Mouse (Mus musculus): Measurements from ENCODE around the gene Vmn2r107. TPM values are rescaled to one million over a fixed set of nuclear protein-coding genes. Genes with fewer than 3 reads are reported as not detected.

The Vmn2r107 gene
- not detected in 2 replicates for polyA plus RNA-seq (2015; fragmentation: Nextera tagmentation; extraction: Ambion mirVana)

- DNase-seq (ENCODE audit: low spot score) (no peak), ATAC-seq (replicated peaks; ENCODE audit: low FRiP score, low read depth) (no peak)
- TF ChIP-seq CTCF (IDR thresholded peaks at IDR 0.05; ENCODE audit: low read depth) = no peak
- Histone ChIP-seq H3K4me3 (replicated peaks; ENCODE audit: low read depth, low read length) (no peak within 1 kb of the TSS), H3K36me3 (ENCODE audit: insufficient read depth, low read length) (no peaks in the 10 kb centered on the region), H3K4me1 (replicated peaks; ENCODE audit: insufficient read depth, low read length) (no peaks in the 10 kb centered on the region), H3K9ac (ENCODE audit: low read depth, low read length) (no peak within 1 kb of the TSS), H3K9me3 (replicated peaks; ENCODE audit: low read length) (no peaks in the 10 kb centered on the region), H3K27ac (no peak within 1 kb of the TSS), H3K27me3 (ENCODE audit: insufficient read depth, low read length) (no peaks in the 10 kb centered on the region), H3K4me2 (ENCODE audit: low read length) (no peak within 1 kb of the TSS)
- WGBS = 53% methylated on average over 2 of the region's 2 CpGs
Observed at GRCm38 (mm10) chr17:20344942-20345341, at the start of gene Vmn2r107. Vmn2r107 (plus strand) TSS chr17:20345242.

GRCm38 (mm10) chr17:20305790-20306189 is 39.3 kb upstream of the Vmn2r107 start:
- ATAC-seq (replicated peaks; ENCODE audit: low FRiP score, low read depth) (no peak), DNase-seq (ENCODE audit: low spot score) (no peak)
- Histone ChIP-seq H3K4me2 (ENCODE audit: low read length) (no peak overlapping the region), H3K9ac (ENCODE audit: low read depth, low read length) (no peak overlapping the region), H3K4me1 (replicated peaks; ENCODE audit: insufficient read depth, low read length) (no peaks in the 10 kb centered on the region), H3K9me3 (replicated peaks; ENCODE audit: low read length) (no peaks in the 10 kb centered on the region), H3K27ac (no peak overlapping the region), H3K36me3 (ENCODE audit: insufficient read depth, low read length) (no peaks in the 10 kb centered on the region), H3K4me3 (replicated peaks; ENCODE audit: low read depth, low read length) (no peak overlapping the region), H3K27me3 (ENCODE audit: insufficient read depth, low read length) (no peaks in the 10 kb centered on the region)
- no peak for TF ChIP-seq CTCF (IDR thresholded peaks at IDR 0.05; ENCODE audit: low read depth)
- 93% methylated on average over 1 of the region's 1 CpGs for WGBS

- H3K9me3 ChIP-seq (replicated peaks; ENCODE audit: low read length) = no peaks in the 10 kb centered on the region
- DNase-seq (ENCODE audit: low spot score) (no peak), ATAC-seq (replicated peaks; ENCODE audit: low FRiP score, low read depth) (no peak)
- no peak for TF ChIP-seq CTCF (IDR thresholded peaks at IDR 0.05; ENCODE audit: low read depth)
- no peak overlapping the region for H3K4me2 ChIP-seq (ENCODE audit: low read length)
- no peak overlapping the region for H3K9ac ChIP-seq (ENCODE audit: low read depth, low read length)
- no peak overlapping the region for H3K27ac ChIP-seq
- no peaks in the 10 kb centered on the region for H3K36me3 ChIP-seq (ENCODE audit: insufficient read depth, low read length)
- no peak overlapping the region for H3K4me3 ChIP-seq (replicated peaks; ENCODE audit: low read depth, low read length)
- WGBS = 37% methylated on average over 2 of the region's 2 CpGs
- no peaks in the 10 kb centered on the region for H3K27me3 ChIP-seq (ENCODE audit: insufficient read depth, low read length)
- no peaks in the 10 kb centered on the region for H3K4me1 ChIP-seq (replicated peaks; ENCODE audit: insufficient read depth, low read length)
Observed at GRCm38 (mm10) chr17:20399105-20399504, 54.1 kb downstream of the Vmn2r107 start.

- Histone ChIP-seq H3K27ac (no peak within 1 kb of the TSS), H3K4me2 (ENCODE audit: low read length) (no peak within 1 kb of the TSS), H3K9ac (ENCODE audit: low read depth, low read length) (no peak within 1 kb of the TSS), H3K27me3 (ENCODE audit: insufficient read depth, low read length) (no peaks in the 10 kb centered on the region), H3K9me3 (replicated peaks; ENCODE audit: low read length) (no peaks in the 10 kb centered on the region), H3K4me1 (replicated peaks; ENCODE audit: insufficient read depth, low read length) (no peaks in the 10 kb centered on the region), H3K36me3 (ENCODE audit: insufficient read depth, low read length) (no peaks in the 10 kb centered on the region), H3K4me3 (replicated peaks; ENCODE audit: low read depth, low read length) (no peak within 1 kb of the TSS)
- DNase-seq (ENCODE audit: low spot score) (no peak), ATAC-seq (replicated peaks; ENCODE audit: low FRiP score, low read depth) (no peak)
- TF ChIP-seq CTCF (IDR thresholded peaks at IDR 0.05; ENCODE audit: low read depth) = no peak
- 32% methylated on average over 1 of the region's 1 CpGs for WGBS
Observed at GRCm38 (mm10) chr17:20413846-20414245, 68.8 kb downstream of the Vmn2r107 start, which contains the start of gene Vmn1r224. Vmn1r224 (plus strand) TSS chr17:20414146.

Other genes starting within 250 kb of the Vmn2r107 start
- not detected in 2 replicates for gene Fpr-rs7, start 231.0 kb upstream of the Vmn2r107 start, polyA plus RNA-seq (2015; fragmentation: Nextera tagmentation; extraction: Ambion mirVana)
- not detected in 2 replicates for gene Fpr-rs6, start 162.1 kb upstream of the Vmn2r107 start, polyA plus RNA-seq (2015; fragmentation: Nextera tagmentation; extraction: Ambion mirVana)
- gene Vmn2r105, start 110.2 kb upstream of the Vmn2r107 start, polyA plus RNA-seq (2015; fragmentation: Nextera tagmentation; extraction: Ambion mirVana) = not detected in 2 replicates
- not detected in 2 replicates for gene Vmn2r106, start 59.7 kb upstream of the Vmn2r107 start, polyA plus RNA-seq (2015; fragmentation: Nextera tagmentation; extraction: Ambion mirVana)
- gene Vmn1r224, start 68.9 kb downstream of the Vmn2r107 start, polyA plus RNA-seq (2015; fragmentation: Nextera tagmentation; extraction: Ambion mirVana) = not detected in 2 replicates
- not detected in 2 replicates for gene Vmn2r108, start 136.1 kb downstream of the Vmn2r107 start, polyA plus RNA-seq (2015; fragmentation: Nextera tagmentation; extraction: Ambion mirVana)
- not detected in 2 replicates for gene Vmn1r225, start 152.9 kb downstream of the Vmn2r107 start, polyA plus RNA-seq (2015; fragmentation: Nextera tagmentation; extraction: Ambion mirVana)
- not detected in 2 replicates for gene Vmn2r109, start 219.5 kb downstream of the Vmn2r107 start, polyA plus RNA-seq (2015; fragmentation: Nextera tagmentation; extraction: Ambion mirVana)

All from kidney, postnatal 0 days (tissue).